Mouse (Mus musculus): ENCODE data around the gene 2410004P03Rik. TPM values are rescaled to one million over a fixed set of nuclear protein-coding genes. Genes with fewer than 3 reads are reported as not detected.
A peak's percentile ranks its signal among the peaks of the same experiment; 100 is the strongest.

2410004P03Rik gene
- under 1 TPM; 0.06 to 0.12 TPM for total RNA-seq (2021)
- long read RNA-seq, experiment 1 = 0 reads
- long read RNA-seq, experiment 2 = 0 reads

GRCm38 (mm10) chr12:17011100-17011870 is at the start of gene 2410004P03Rik:
Gene 2410004P03Rik, minus strand, starts transcription at chr12:17011727.
- peak; percentile 90 for DNase-seq

- DNase-seq = no peak
Observed at GRCm38 (mm10) chr12:17061183-17061722, 49.7 kb upstream of the 2410004P03Rik start.

- no peak for DNase-seq
Observed at GRCm38 (mm10) chr12:17058490-17058889, 47.0 kb upstream of the 2410004P03Rik start.

- DNase-seq = no peak
Observed at GRCm38 (mm10) chr12:17057110-17057509, 45.6 kb upstream of the 2410004P03Rik start.

GRCm38 (mm10) chr12:17055766-17056165 is 44.2 kb upstream of the 2410004P03Rik start:
- no peak for DNase-seq

GRCm38 (mm10) chr12:17054691-17055090 is 43.2 kb upstream of the 2410004P03Rik start:
- no peak for DNase-seq

- no peak for DNase-seq
Observed at GRCm38 (mm10) chr12:17052673-17053072, 41.1 kb upstream of the 2410004P03Rik start.

- no peak for DNase-seq
Observed at GRCm38 (mm10) chr12:17051057-17051456, 39.5 kb upstream of the 2410004P03Rik start.

- DNase-seq = no peak
Observed at GRCm38 (mm10) chr12:17049796-17050195, 38.3 kb upstream of the 2410004P03Rik start.

GRCm38 (mm10) chr12:17048979-17049612 is 37.6 kb upstream of the 2410004P03Rik start:
- DNase-seq = no peak

- DNase-seq = no peak
Observed at GRCm38 (mm10) chr12:17043311-17043710, 31.8 kb upstream of the 2410004P03Rik start.

GRCm38 (mm10) chr12:17040567-17040966 is 29.0 kb upstream of the 2410004P03Rik start:
- DNase-seq = no peak

- no peak for DNase-seq
Observed at GRCm38 (mm10) chr12:17039415-17039814, 27.9 kb upstream of the 2410004P03Rik start.

- DNase-seq = no peak
Observed at GRCm38 (mm10) chr12:17038246-17038645, 26.7 kb upstream of the 2410004P03Rik start.

GRCm38 (mm10) chr12:17037053-17037610 is 25.6 kb upstream of the 2410004P03Rik start:
- no peak for DNase-seq

- DNase-seq = no peak
Observed at GRCm38 (mm10) chr12:17036532-17036931, 25.0 kb upstream of the 2410004P03Rik start.

GRCm38 (mm10) chr12:17035128-17035527 is 23.6 kb upstream of the 2410004P03Rik start:
- peak; percentile 41 for DNase-seq

GRCm38 (mm10) chr12:17034671-17035070 is 23.1 kb upstream of the 2410004P03Rik start:
- no peak for DNase-seq

- DNase-seq = no peak
Observed at GRCm38 (mm10) chr12:17033464-17033841, 21.9 kb upstream of the 2410004P03Rik start.

- DNase-seq = peak; percentile 85
Observed at GRCm38 (mm10) chr12:17032694-17033463, 21.4 kb upstream of the 2410004P03Rik start.

- DNase-seq = no peak
Observed at GRCm38 (mm10) chr12:17024554-17025110, 13.1 kb upstream of the 2410004P03Rik start.

- DNase-seq = no peak
Observed at GRCm38 (mm10) chr12:17022145-17022544, 10.6 kb upstream of the 2410004P03Rik start.
